Mouse (Mus musculus): ENCODE data around the gene Rbm20.
"Not testable (repeated sequence)": the region's sequence is repeated elsewhere in the genome, so short reads cannot be mapped to it uniquely, and the experiment has no call there.

The Rbm20 gene

GRCm38 (mm10) chr19:53676718-53677634 is at the start of gene Rbm20:
Gene Rbm20, plus strand, starts transcription at chr19:53677306.
- peak; percentile 29 to 46 for DNase-seq

- no peak for DNase-seq
Measured at GRCm38 (mm10) chr19:53638041-53638440, 39.1 kb upstream of the Rbm20 start.

- no peak for DNase-seq
Measured at GRCm38 (mm10) chr19:53638727-53639126, 38.4 kb upstream of the Rbm20 start.

- DNase-seq: no peak
Measured at GRCm38 (mm10) chr19:53644020-53644595, 33.0 kb upstream of the Rbm20 start.

GRCm38 (mm10) chr19:53647301-53647700 is 29.8 kb upstream of the Rbm20 start:
- no peak for DNase-seq

GRCm38 (mm10) chr19:53648056-53648455 is 29.1 kb upstream of the Rbm20 start:
- DNase-seq: no peak

GRCm38 (mm10) chr19:53648802-53649236 is 28.3 kb upstream of the Rbm20 start:
- DNase-seq: peak; percentile 73 to 80

GRCm38 (mm10) chr19:53649361-53649760 is 27.7 kb upstream of the Rbm20 start:
- DNase-seq: no peak

- DNase-seq: no peak
Measured at GRCm38 (mm10) chr19:53649802-53650201, 27.3 kb upstream of the Rbm20 start.

GRCm38 (mm10) chr19:53650921-53651320 is 26.2 kb upstream of the Rbm20 start:
- DNase-seq: no peak

GRCm38 (mm10) chr19:53652267-53652666 is 24.8 kb upstream of the Rbm20 start:
- DNase-seq: no peak

- no peak for DNase-seq
Measured at GRCm38 (mm10) chr19:53653624-53654467, 23.3 kb upstream of the Rbm20 start.

- not testable (repeated sequence) for DNase-seq
Measured at GRCm38 (mm10) chr19:53656443-53656842, 20.7 kb upstream of the Rbm20 start.

- DNase-seq: no peak
Measured at GRCm38 (mm10) chr19:53657437-53657836, 19.7 kb upstream of the Rbm20 start.

GRCm38 (mm10) chr19:53660722-53661420 is 16.2 kb upstream of the Rbm20 start:
- DNase-seq: no peak

- no peak for DNase-seq
Measured at GRCm38 (mm10) chr19:53661938-53662722, 15.0 kb upstream of the Rbm20 start.

GRCm38 (mm10) chr19:53664831-53665230 is 12.3 kb upstream of the Rbm20 start:
- DNase-seq: no peak

- DNase-seq: no peak
Measured at GRCm38 (mm10) chr19:53665391-53665790, 11.7 kb upstream of the Rbm20 start.

GRCm38 (mm10) chr19:53666708-53667107 is 10.4 kb upstream of the Rbm20 start:
- DNase-seq: no peak

GRCm38 (mm10) chr19:53668821-53669220 is 8.3 kb upstream of the Rbm20 start:
- DNase-seq: no peak

- no peak for DNase-seq
Measured at GRCm38 (mm10) chr19:53670625-53671141, 6.4 kb upstream of the Rbm20 start.

Measured in cerebellum, postnatal 25 days (tissue).